Mouse (Mus musculus): ENCODE data around the gene Jun. TPM values are rescaled to one million over a fixed set of nuclear protein-coding genes. Genes with fewer than 3 reads are reported as not detected.
A peak's percentile ranks its signal among the peaks of the same experiment; 100 is the strongest.

The Jun gene
- total RNA-seq, 1 experiment: 16.6 TPM

DNA sequence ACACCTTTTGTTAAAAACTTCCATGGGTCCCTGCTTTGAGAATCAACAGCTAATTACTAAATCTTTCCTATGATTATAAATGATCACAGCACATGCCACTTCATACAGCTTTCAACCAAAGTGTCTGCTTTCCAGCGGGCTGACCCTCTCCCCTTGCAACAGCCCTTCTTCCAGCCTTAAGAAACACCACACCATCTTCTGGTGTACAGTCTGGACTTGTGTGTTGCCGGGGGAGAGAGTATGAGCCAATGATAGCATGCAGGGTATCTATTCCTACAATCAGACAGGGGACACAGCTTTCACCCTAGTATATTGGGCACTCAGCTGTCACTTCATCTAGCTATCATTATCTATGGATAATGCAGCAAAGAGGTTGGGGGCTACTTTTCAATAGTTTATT is 2.9 kb downstream of the Jun start:
- Histone ChIP-seq H3K36me3 (ENCODE audit: control insufficient read depth, insufficient read depth, low read length, poor library complexity, severe bottlenecking) (no peaks in the 10 kb centered on the region), H3K27ac (ENCODE audit: insufficient read depth, low read depth, low read length, poor library complexity, severe bottlenecking) (no peak overlapping the region), H3K4me1 (ENCODE audit: control insufficient read depth in 2 of 2, insufficient read depth in 2 of 2, low read length in 2 of 2, poor library complexity in 1 of 2) (peaks cover 0 to 2% of the 10 kb centered on the region in 2 experiments; a peak in 1 of 4 replicates), H3K9ac (ENCODE audit: insufficient read depth, low read depth, low read length, poor library complexity, severe bottlenecking) (no peak overlapping the region), H3K9me3 (ENCODE audit: control insufficient read depth, insufficient read depth, low read depth, low read length) (no peaks in the 10 kb centered on the region), H3K4me3 (ENCODE audit: insufficient read depth in 1 of 2, low read depth in 1 of 2, low read length in 2 of 2, poor library complexity in 1 of 2, severe bottlenecking in 1 of 2) (no peak overlapping the region)
- in situ Hi-C loops (cut with MboI; ENCODE audit: low sequenced_read_pairs in 2 of 2, unreplicated experiment in 2 of 2): no loop called here
- TF ChIP-seq MAFK (IDR thresholded peaks at IDR 0.05; ENCODE audit: insufficient read depth, low read depth, low read length) (no peak), CHD2 (IDR thresholded peaks at IDR 0.05; ENCODE audit: low read depth, low read length) (no peak), ZNF384 (IDR thresholded peaks at IDR 0.05; ENCODE audit: low read depth, low read length) (no peak), HCFC1 (IDR thresholded peaks at IDR 0.05; ENCODE audit: borderline replicate concordance, insufficient read depth, low read length) (no peak), ZC3H11A (IDR thresholded peaks at IDR 0.05; ENCODE audit: borderline replicate concordance, low read depth, low read length) (no peak)
- no peak for DNase-seq (ENCODE audit: low read depth, low spot score)

- no peak for DNase-seq (ENCODE audit: low read depth, low spot score)
- H3K27ac ChIP-seq (ENCODE audit: insufficient read depth, low read depth, low read length, poor library complexity, severe bottlenecking): no peak overlapping the region
- H3K4me1 ChIP-seq (ENCODE audit: control insufficient read depth in 2 of 2, insufficient read depth in 2 of 2, low read length in 2 of 2, poor library complexity in 1 of 2): peaks cover 0 to 2% of the 10 kb centered on the region in 2 experiments; a peak in 1 of 4 replicates
- H3K36me3 ChIP-seq (ENCODE audit: control insufficient read depth, insufficient read depth, low read length, poor library complexity, severe bottlenecking): no peaks in the 10 kb centered on the region
- no peak overlapping the region for H3K4me3 ChIP-seq (ENCODE audit: insufficient read depth in 1 of 2, low read depth in 1 of 2, low read length in 2 of 2, poor library complexity in 1 of 2, severe bottlenecking in 1 of 2)
- H3K9ac ChIP-seq (ENCODE audit: insufficient read depth, low read depth, low read length, poor library complexity, severe bottlenecking): no peak overlapping the region
- TF ChIP-seq CHD2 (IDR thresholded peaks at IDR 0.05; ENCODE audit: low read depth, low read length) (no peak), MAFK (IDR thresholded peaks at IDR 0.05; ENCODE audit: insufficient read depth, low read depth, low read length) (no peak), HCFC1 (IDR thresholded peaks at IDR 0.05; ENCODE audit: borderline replicate concordance, insufficient read depth, low read length) (no peak), ZNF384 (IDR thresholded peaks at IDR 0.05; ENCODE audit: low read depth, low read length) (no peak), ZC3H11A (IDR thresholded peaks at IDR 0.05; ENCODE audit: borderline replicate concordance, low read depth, low read length) (no peak)
- in situ Hi-C loops (cut with MboI; ENCODE audit: low sequenced_read_pairs in 2 of 2, unreplicated experiment in 2 of 2): no loop called here
- H3K9me3 ChIP-seq (ENCODE audit: control insufficient read depth, insufficient read depth, low read depth, low read length): no peaks in the 10 kb centered on the region
These were observed 3.3 kb downstream of the Jun start for GRCm38 (mm10) chr4:95048731-95049100.

DNA sequence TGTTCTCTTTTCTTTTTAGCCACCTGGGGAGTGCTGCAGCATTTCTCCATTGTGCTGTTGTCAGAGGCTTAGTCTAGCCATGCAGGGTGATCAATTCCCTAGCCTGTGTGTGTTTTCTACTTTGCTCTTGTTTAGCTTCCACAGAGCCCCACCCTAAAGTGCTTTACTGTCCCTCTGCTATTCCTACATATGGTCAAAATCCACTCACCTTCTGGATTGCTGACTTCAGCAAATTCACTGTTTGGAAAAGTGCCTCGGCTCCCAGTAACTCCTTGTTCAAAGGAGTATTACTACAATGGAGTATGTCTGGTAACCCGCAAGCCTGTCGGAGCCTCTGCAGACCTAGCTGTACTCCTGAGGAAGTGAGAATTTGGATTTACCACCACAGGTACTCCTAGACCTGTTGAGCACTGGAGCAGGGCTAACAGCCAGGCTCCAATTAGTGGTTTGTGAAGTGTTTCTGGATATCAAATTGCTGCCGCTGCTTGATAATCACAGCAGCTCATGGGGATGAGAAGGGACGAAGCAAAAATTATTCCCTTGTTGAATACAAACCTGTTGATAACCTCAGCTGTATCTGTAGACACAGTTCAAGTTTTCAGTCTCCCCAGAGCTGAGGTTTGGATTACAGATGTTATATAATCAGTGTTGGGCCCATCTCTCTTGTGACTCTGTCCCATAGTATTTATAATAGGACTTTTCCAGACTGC is 3.8 kb downstream of the Jun start:
- in situ Hi-C loops (cut with MboI; ENCODE audit: low sequenced_read_pairs in 2 of 2, unreplicated experiment in 2 of 2): no loop called here
- Histone ChIP-seq H3K9ac (ENCODE audit: insufficient read depth, low read depth, low read length, poor library complexity, severe bottlenecking) (no peak overlapping the region), H3K27ac (ENCODE audit: insufficient read depth, low read depth, low read length, poor library complexity, severe bottlenecking) (no peak overlapping the region), H3K4me3 (ENCODE audit: insufficient read depth in 1 of 2, low read depth in 1 of 2, low read length in 2 of 2, poor library complexity in 1 of 2, severe bottlenecking in 1 of 2) (no peak overlapping the region), H3K4me1 (ENCODE audit: control insufficient read depth in 2 of 2, insufficient read depth in 2 of 2, low read length in 2 of 2, poor library complexity in 1 of 2) (peaks cover 0 to 2% of the 10 kb centered on the region in 2 experiments; a peak in 1 of 4 replicates), H3K9me3 (ENCODE audit: control insufficient read depth, insufficient read depth, low read depth, low read length) (no peaks in the 10 kb centered on the region), H3K36me3 (ENCODE audit: control insufficient read depth, insufficient read depth, low read length, poor library complexity, severe bottlenecking) (no peaks in the 10 kb centered on the region)
- peak; percentile 83 for TF ChIP-seq MAFK (IDR thresholded peaks at IDR 0.05; ENCODE audit: insufficient read depth, low read depth, low read length)
- no peak for TF ChIP-seq ZC3H11A (IDR thresholded peaks at IDR 0.05; ENCODE audit: borderline replicate concordance, low read depth, low read length)
- no peak for DNase-seq (ENCODE audit: low read depth, low spot score)

DNA sequence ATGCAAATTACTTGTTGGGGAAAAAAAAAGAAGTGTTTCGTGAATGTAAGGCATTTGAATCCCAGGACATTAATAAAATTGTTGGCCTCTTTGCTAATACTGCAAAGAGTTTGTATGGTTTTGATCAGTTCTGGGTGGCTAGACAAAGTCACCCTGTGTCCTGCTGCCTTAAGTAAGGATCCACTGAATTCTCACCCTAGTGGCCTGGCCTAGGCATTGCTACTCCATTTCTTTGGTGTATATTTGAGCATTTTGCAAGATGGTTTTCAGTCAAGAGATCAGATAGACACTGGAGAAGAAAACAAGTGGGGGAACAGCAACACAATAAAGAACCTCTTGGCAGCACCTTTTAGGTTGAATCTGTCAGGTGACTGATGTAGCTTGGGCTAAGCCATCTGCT is 6.9 kb downstream of the Jun start:
- TF ChIP-seq ZNF384 (IDR thresholded peaks at IDR 0.05; ENCODE audit: low read depth, low read length) (no peak), CHD2 (IDR thresholded peaks at IDR 0.05; ENCODE audit: low read depth, low read length) (no peak), ZC3H11A (IDR thresholded peaks at IDR 0.05; ENCODE audit: borderline replicate concordance, low read depth, low read length) (no peak), MAFK (IDR thresholded peaks at IDR 0.05; ENCODE audit: insufficient read depth, low read depth, low read length) (no peak), HCFC1 (IDR thresholded peaks at IDR 0.05; ENCODE audit: borderline replicate concordance, insufficient read depth, low read length) (no peak)
- peak; percentile 12 for DNase-seq (ENCODE audit: low read depth, low spot score)
- no peaks in the 10 kb centered on the region for H3K36me3 ChIP-seq (ENCODE audit: control insufficient read depth, insufficient read depth, low read length, poor library complexity, severe bottlenecking)
- no peak overlapping the region for H3K4me3 ChIP-seq (ENCODE audit: insufficient read depth in 1 of 2, low read depth in 1 of 2, low read length in 2 of 2, poor library complexity in 1 of 2, severe bottlenecking in 1 of 2)
- no peak overlapping the region for H3K9ac ChIP-seq (ENCODE audit: insufficient read depth, low read depth, low read length, poor library complexity, severe bottlenecking)
- H3K27ac ChIP-seq (ENCODE audit: insufficient read depth, low read depth, low read length, poor library complexity, severe bottlenecking): no peak overlapping the region
- H3K4me1 ChIP-seq (ENCODE audit: control insufficient read depth in 2 of 2, insufficient read depth in 2 of 2, low read length in 2 of 2, poor library complexity in 1 of 2): peaks cover 0 to 2% of the 10 kb centered on the region in 2 experiments; a peak in 1 of 4 replicates
- in situ Hi-C loops (cut with MboI; ENCODE audit: low sequenced_read_pairs in 2 of 2, unreplicated experiment in 2 of 2): no loop called here
- no peaks in the 10 kb centered on the region for H3K9me3 ChIP-seq (ENCODE audit: control insufficient read depth, insufficient read depth, low read depth, low read length)

All from ES-E14 (cell line).